Mouse (Mus musculus): ENCODE measurements around the gene Gm13723. TPM values are rescaled to one million over a fixed set of nuclear protein-coding genes. Genes with fewer than 3 reads are reported as not detected.

Gm13723 gene
- polyA plus RNA-seq (2017; shearing (Covaris generic)), result under 1 TPM; 0.04 to 0.28 TPM

DNA sequence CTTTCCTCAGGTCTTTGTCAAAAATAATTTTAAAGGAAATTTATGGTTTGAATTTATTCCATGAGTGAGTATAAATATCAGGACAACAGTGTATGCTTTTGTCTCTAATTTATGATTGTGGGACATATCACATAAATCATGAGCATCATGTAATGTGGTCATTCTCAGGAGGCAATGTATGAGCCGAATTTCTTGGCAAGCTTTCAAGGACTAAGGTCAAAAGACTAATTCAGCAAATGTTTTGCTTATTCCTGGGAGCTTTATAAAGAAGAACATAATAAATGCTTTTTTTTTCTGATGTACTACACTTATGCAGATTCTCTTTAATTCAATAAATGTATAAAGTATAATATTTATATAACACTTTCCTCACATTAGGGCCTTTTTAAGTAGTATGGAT, at the start of gene Gm13723:
TSS of gene Gm13723 (minus strand) at position 101 of the 400 bp plus-strand sequence.

GRCm38 (mm10) chr2:86892116-86892515, 17.5 kb upstream of the Gm13723 start, which contains the start of gene Olfr1097:
Olfr1097 (minus strand) TSS chr2:86892216.

DNA sequence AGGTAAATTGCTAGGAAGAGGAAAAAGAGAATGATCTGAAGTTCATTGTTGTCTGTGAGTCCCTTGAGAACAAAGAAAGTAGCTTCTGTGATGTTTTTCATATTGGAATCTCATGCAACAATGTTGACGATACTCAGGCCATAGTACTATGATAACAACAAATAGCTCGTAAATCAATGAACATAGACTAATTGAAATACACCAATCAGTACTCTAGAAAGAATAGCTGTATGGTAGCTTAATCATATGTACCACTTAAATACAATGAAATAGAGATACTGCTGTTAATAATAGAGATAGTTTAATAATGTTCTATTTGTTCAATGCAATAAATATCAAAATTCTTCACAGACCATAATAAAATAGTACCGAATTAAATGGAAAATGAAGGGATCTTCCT, 23.0 kb downstream of the Gm13723 start, which contains the start of gene Olfr1095:
TSS of gene Olfr1095 (minus strand) at position 101 of the 400 bp plus-strand sequence.

DNA sequence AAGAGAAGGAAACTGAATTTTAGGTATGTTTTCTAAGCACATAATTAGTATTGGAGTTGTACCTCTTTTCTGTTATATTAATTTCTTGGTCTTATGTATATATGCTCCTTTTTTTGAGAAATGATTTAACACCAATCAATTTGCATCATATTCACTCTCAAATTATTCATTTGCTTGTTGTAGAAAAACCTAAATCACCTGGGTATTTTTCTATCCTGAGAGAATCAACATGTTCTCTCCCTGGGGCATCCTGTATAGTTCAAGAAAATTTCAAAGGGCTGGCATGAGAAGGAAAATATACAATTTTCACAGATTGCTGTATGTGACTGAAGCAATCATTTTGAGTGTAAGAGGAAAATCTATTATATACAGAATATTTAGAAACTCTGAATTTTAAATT, 50.2 kb downstream of the Gm13723 start, which contains the start of gene Olfr1094:
TSS of gene Olfr1094 (plus strand) at position 301 of the 400 bp plus-strand sequence.

Other genes with a start within 250 kb of the Gm13723 start
- gene Olfr1084, start 235.1 kb downstream of the Gm13723 start, polyA plus RNA-seq (2017; shearing (Covaris generic)), result not detected
- not detected for gene Olfr1085, start 212.8 kb downstream of the Gm13723 start, polyA plus RNA-seq (2017; shearing (Covaris generic))
- not detected for gene Olfr1086, start 194.7 kb downstream of the Gm13723 start, polyA plus RNA-seq (2017; shearing (Covaris generic))
- gene Olfr1087, start 176.4 kb downstream of the Gm13723 start, polyA plus RNA-seq (2017; shearing (Covaris generic)), result not detected
- gene Olfr1089, start 141.1 kb downstream of the Gm13723 start, polyA plus RNA-seq (2017; shearing (Covaris generic)), result not detected
- gene Olfr1090, start 115.8 kb downstream of the Gm13723 start, polyA plus RNA-seq (2017; shearing (Covaris generic)), result under 1 TPM in 1 of 2 experiments, not detected in 1; 0.56 TPM
- gene Olfr1093, start 92.3 kb downstream of the Gm13723 start, polyA plus RNA-seq (2017; shearing (Covaris generic)), result not detected
- not detected for gene Olfr141, start 64.8 kb downstream of the Gm13723 start, polyA plus RNA-seq (2017; shearing (Covaris generic))
- not detected for gene Olfr1094, start 50.1 kb downstream of the Gm13723 start, polyA plus RNA-seq (2017; shearing (Covaris generic))
- under 1 TPM in 1 of 2 experiments, not detected in 1; 0.57 TPM for gene Olfr1095, start 23.1 kb downstream of the Gm13723 start, polyA plus RNA-seq (2017; shearing (Covaris generic))
- under 1 TPM in 1 of 2 experiments, not detected in 1; 0.17 TPM for gene Olfr1097, start 17.4 kb upstream of the Gm13723 start, polyA plus RNA-seq (2017; shearing (Covaris generic))
- under 1 TPM in 1 of 2 experiments, not detected in 1; 0.37 TPM for gene Olfr1098, start 49.7 kb upstream of the Gm13723 start, polyA plus RNA-seq (2017; shearing (Covaris generic))
- not detected for gene Olfr1099, start 85.9 kb upstream of the Gm13723 start, polyA plus RNA-seq (2017; shearing (Covaris generic))
- not detected for gene Olfr1100, start 105.2 kb upstream of the Gm13723 start, polyA plus RNA-seq (2017; shearing (Covaris generic))
- not detected for gene Olfr1101, start 116.4 kb upstream of the Gm13723 start, polyA plus RNA-seq (2017; shearing (Covaris generic))
- not detected for gene Olfr1102, start 123.6 kb upstream of the Gm13723 start, polyA plus RNA-seq (2017; shearing (Covaris generic))
- not detected for gene Olfr1104, start 152.3 kb upstream of the Gm13723 start, polyA plus RNA-seq (2017; shearing (Covaris generic))
- gene Olfr1105, start 161.7 kb upstream of the Gm13723 start, polyA plus RNA-seq (2017; shearing (Covaris generic)), result under 1 TPM; 0.11 TPM
- under 1 TPM in 1 of 2 experiments, not detected in 1; 0.18 TPM for gene Olfr1106, start 177.5 kb upstream of the Gm13723 start, polyA plus RNA-seq (2017; shearing (Covaris generic))
- not detected for gene Olfr1107, start 201.0 kb upstream of the Gm13723 start, polyA plus RNA-seq (2017; shearing (Covaris generic))
- gene Olfr1109, start 221.2 kb upstream of the Gm13723 start, polyA plus RNA-seq (2017; shearing (Covaris generic)), result under 1 TPM in 1 of 2 experiments, not detected in 1; 0.23 TPM
- gene Olfr259, start 239.8 kb upstream of the Gm13723 start, polyA plus RNA-seq (2017; shearing (Covaris generic)), result not detected

Measured in activated CD4-positive, CD25-positive, alpha-beta regulatory T cell (primary cell).